Mouse (Mus musculus) lung, postnatal 10 days (tissue): ENCODE measurements around the gene Aplp2.

Experiments used
- DNase-seq: peaks from one replicate; pipeline ENCODE4 v3.0.0; 2021

Gene Aplp2

GRCm38 (mm10) chr9:31211690-31212499, at the start of gene Aplp2:
Gene Aplp2 (minus strand): TSS chr9:31211815.
- DNase-seq = peak; percentile 99

GRCm38 (mm10) chr9:31260219-31260618, 48.6 kb upstream of the Aplp2 start:
- no peak for DNase-seq

DNA sequence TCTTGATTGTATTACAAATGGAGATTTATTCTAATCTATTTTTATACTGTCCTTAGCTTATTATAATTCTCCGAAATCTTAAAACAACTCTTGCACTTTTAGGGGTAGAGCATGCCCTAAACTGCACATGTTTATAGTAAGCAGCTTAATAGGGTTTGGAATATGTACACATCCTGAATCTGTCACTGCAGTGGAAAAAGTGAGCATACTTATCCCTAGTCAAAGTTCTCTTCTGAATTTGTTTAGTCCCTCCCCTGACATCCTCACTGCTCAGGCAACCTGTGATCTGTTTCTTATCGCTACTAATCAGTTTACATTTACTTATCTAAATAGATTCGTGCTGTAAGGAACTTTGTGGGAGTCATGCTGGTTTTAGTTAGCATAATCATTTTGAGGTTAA, 46.6 kb upstream of the Aplp2 start:
- no peak for DNase-seq

- no peak for DNase-seq
Observed at GRCm38 (mm10) chr9:31255953-31256352, 44.3 kb upstream of the Aplp2 start.

GRCm38 (mm10) chr9:31254697-31255004, 43.0 kb upstream of the Aplp2 start:
- DNase-seq = peak; percentile 25

DNA sequence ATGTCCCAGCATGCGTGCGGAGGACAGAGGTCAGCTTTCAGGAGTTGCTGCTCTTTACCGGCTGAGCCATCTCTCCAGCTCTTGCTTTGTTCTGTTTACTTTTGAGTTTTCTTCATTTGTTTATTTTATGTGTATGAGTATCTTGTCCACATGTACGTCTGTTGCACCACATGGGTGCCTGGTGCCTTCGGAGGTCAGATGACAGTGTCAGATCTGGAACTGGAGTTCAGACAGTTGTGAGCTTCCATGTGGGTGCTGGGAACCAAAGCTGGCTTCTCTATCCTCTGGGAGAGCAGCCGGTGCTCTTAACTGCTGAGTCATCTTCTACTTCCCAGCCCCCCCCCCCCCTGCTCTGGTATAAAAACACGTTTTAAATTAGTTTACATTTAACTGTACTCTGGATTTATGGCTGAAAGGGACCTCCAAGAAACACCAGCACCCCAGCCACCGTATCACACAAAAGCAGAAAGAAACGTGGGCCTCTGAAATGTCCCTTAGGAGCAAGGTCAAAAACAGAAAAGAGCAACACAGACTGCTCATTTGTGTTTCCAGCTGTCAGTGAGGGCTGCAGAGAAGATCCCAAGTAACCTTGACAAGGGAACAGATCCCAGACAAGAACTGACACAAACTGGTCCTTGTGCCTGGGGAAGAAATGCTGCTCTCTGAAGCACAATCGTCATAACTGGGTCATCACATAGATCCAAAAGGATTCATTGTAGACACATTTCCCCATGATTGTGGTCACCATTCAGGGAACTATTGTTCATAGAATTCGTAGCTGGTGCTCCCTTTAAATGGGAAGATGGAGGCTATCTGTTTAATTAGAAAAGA, 42.5 kb upstream of the Aplp2 start:
- DNase-seq = peak; percentile 33

DNA sequence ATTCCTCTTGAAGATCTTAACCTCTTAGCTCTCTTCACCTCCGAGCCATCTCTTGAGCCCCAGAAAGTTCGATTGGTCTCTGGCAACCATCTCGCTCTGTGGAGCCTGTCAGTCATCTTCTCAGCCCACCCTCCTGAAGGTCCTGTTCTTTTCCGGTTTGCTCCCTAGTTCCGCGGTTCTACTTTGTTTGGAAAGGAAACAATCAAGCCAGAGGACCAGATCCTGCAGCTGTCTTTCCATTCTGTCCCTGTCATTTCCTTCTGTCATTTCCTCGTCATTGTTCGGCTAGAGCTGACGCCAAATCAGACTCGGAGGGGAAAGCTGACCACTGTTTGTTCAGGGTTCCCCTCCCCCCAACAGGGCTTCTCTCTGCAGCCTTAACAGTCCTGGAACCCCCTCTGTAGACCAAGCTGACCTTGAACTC, 41.7 kb upstream of the Aplp2 start:
- DNase-seq = peak; percentile 82

GRCm38 (mm10) chr9:31252182-31252799, 40.7 kb upstream of the Aplp2 start:
- DNase-seq = peak; percentile 77

DNA sequence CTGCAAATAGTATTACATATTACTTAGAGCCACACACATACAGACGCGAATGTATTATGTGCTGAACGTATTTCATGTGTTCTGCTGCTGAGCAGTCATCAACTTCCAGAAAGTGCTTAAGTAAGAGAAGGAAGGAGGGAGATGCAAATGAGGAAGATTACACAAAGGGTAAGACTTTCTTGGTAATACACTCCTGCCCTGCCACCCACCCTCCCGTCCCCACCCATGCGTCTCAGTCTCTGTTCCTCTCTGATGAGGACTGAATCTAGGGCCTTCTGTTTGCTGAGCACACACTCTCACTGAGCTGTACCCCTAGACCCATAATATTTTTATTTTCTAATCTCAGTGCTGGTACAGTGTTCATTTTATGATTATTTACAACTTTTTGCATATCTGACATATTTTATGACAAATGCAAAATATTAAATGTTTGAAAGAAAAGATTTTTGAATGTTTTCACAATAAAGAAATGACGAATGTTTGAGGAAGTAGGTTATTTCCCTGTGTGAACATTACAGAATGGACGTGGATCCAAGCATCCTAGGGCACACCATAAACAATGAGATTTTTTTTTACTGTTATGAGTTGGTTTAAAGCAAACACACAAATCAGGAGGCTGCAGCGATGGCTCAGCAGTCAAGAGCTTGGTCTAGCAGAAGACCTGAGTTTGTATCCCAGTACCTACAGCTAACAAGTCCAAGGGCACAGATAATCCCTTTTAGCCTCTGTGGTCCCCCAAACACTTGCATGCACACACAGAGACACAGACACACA, 36.0 kb upstream of the Aplp2 start:
- DNase-seq = no peak

DNA sequence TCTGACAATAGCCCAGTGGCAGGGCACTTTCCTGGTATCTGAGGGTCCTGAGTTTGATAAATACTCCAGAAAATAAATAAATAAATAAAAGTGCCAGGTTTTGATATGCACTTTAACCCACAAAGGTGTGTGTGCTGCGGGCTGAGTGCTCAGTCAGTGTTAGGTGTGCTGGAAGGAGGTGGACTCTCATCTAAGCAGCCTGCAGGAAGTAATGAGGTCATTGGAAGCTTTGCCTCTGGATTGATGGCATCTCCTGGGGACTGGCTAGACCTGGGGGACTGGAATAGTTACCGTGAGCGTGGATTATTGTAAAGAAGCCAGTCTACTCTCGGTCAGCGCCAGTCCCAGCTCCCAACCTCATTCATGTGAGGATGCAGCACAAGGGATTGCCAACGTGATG, 34.8 kb upstream of the Aplp2 start:
- DNase-seq = no peak

- no peak for DNase-seq
Observed at GRCm38 (mm10) chr9:31245006-31245405, 33.4 kb upstream of the Aplp2 start.

DNA sequence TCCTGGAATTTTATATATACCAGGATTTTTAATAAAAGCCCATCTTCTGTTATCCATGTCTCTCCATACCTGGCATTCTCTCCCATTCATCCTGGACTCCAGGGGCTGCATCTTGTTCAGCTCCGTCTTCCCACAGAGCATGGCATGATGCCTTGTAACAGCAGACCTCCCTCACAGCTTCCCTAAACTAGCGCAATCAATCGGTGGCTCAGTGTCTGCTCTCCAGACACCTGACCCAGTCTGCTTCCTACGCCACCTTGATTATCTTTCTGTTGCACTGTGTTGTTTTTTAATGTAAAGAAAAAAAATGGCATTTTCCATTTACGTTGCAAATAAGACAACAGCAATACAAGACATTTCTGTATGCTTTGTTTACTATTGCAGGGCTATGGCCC, 32.3 kb upstream of the Aplp2 start:
- DNase-seq = no peak

DNA sequence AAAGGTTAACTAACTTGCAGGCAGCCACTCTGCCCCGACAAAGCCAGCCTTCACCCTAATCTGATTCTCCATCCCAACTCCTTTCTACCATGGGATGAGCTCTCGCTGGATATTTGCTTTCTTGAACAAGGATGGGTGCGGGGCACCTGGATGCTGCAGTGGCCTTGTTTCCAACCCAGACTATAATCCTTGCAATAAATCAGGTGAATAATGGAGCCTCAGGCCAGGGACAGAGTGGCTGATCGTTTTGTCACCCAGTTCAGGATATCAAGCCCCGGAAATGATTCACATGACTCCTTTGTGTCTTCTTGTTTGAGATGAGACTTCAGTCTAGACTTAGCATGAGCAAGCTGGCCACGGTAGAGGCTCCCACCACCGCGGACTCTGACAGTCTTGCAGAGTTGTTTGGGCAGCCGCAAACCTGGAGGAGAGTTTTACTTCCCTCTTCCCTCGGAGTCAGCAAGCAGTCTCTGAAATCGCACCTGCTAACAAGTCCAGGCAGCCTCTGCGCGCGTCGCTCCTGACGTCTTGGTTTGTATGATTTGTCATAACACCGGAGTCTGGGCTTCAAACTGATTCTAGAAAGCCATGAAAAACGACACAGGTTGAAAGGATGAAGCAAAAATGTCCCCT, 31.8 kb upstream of the Aplp2 start:
- no peak for DNase-seq

DNA sequence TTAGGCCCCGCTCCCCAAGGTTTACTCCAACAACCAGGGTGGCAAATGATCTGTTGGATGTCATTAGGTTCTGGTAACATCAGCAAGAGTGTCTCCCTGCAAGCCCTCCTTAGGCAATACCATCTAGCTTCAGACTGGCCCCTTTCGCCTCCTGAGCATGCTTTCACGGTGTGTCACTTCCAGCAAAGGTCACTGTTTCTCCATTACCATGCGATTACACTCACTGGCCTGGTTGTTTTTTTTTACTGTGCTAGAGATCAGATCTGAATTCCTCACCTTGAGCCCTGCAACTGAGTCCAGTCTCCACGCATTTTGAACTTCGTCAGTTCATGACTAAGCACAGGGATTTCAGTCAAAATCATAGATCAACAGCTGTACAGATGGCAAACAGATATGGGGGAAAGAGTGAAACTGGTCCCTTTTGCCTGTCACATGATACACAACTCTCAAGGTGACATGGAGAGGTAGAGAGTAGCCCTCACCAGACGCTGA, 29.6 kb upstream of the Aplp2 start:
- DNase-seq = no peak

DNA sequence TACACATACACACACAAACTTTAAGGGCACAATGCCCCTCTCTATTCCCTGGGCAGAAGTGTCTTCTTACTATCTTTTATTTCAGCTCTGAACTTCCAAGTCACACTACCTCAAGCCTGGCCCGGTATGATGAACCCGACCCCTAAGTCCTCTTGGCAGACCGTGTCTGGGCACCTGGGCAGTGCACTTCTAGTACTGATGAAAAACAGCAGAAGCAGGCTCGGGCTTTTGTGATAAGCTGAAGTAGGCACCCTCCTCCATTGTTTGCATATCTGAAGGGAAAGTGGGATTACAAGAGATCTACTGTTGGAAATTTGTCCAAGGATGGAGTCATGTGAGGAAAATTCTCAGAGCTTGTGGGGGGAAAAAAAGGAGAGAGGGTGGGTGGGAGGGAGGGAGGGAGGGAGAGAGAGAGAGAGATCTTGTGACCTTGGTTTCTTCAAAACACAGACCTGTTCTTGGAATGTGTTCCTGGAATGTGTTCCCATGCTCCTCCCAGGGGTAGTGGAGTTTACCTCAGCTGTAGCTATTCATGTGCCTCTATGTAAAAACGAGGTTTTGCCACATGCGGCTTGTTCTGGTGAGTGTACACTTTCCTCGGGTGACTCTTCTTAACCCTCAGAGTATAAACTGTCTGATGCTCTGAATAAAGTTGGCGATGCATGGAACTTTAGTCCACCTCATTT, 29.1 kb upstream of the Aplp2 start:
- no peak for DNase-seq

GRCm38 (mm10) chr9:31239551-31239950, 27.9 kb upstream of the Aplp2 start:
- no peak for DNase-seq

- DNase-seq = no peak
Observed at GRCm38 (mm10) chr9:31238526-31238925, 26.9 kb upstream of the Aplp2 start.

- no peak for DNase-seq
Observed at GRCm38 (mm10) chr9:31236079-31236478, 24.5 kb upstream of the Aplp2 start.

DNA sequence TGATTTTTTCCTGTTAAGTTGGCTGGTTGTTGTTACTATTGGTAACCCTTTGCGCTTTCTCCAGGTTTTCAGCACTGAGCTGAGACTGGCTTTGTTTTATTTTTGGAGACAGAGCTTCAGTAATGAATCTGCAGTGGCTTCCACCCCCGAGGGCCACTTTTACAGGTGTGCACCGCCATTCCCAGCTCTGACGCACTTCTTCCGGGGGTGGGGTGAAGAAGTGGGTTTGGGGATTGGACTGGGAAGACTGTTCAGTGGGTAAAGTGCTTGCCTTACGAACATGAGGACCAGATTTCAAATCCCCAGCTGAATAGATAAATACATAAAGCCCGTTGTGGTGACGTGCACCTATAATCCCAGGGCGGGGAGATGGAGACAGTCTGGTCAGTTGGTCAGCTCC, 23.9 kb upstream of the Aplp2 start:
- DNase-seq = no peak

DNA sequence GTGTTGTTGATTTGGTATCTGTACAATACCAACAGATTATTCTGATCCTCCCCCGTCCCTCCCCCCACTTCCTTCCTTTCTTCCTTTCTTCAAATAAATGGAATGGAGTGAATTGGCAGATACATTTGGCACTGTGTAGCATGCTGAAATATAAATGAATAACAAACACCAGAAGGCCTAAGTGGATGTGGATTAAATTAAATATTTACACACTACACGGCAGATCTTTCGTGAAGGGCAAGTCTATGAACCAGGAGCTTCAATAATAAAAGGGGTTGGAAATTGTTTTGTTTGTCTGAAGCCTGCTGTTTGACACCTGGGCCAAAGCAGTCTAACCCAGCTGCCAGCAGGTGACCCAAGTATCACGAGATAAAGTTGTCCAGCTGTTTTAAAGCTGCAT, 23.4 kb upstream of the Aplp2 start:
- no peak for DNase-seq

DNA sequence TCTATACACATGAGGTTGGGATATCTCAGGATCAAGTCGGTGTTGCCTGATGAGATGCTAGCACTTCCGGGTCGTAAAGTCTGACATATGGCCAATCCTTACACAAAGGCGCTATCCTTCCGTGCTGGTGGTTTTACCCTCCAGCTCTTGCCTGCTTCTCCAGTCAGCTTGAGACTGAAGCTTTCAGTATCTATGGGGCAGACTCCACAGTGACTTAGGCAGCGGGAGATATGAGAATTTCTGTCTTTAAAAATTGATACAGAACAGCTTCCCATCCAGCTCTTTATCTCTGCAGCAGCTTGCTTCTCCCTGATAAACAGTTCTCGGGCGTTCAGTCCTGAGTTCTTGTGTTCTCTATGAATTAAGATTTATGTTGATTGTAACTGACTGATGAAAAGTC, 14.9 kb upstream of the Aplp2 start:
- DNase-seq = no peak

DNA sequence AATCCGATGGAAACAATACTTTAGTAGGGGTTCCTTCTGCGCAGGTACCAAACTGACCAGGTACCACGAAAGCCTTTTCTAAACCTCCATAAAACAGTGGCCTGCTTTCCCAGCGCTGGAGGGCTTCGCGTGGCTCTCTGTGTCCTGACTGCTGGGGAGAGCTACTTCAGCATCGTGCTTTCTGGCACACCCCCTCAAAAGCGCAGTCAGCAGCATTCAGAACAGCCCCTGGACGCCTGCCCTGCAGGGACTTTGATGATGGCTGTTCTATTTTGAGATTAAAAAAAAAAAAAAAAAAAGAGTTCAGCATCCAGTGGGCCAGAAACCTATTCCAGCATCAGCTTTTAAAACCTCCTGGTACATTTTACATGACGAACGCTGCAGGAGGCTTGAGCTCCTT, 14.2 kb upstream of the Aplp2 start:
- DNase-seq = peak; percentile 68
